Mouse (Mus musculus): ENCODE results near the gene Jpt1.

DNA sequence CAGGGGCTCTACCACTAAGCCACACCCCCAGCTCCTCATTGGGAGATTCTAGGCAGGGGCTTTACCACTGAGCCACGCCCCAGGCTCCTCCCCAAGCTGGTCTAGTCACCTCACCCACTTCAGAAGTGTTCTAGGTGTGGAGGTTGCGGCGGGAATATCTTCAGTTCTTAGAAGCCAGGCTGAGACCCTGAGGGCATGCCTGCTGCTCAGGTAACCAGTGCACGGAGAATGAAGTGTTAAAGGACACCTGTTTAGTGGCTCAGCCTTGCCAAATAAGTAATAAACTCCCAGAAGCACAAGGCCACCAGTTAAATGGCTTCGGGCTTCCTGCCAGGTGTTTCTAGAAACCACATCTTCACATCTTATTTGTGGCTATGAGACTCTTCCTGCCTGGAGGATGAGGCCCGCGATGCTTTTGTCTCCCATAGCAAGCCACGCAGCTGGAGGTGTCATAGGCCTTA, 62.4 kb downstream of the Jpt1 start:
- no peak for TF ChIP-seq POLR2A (IDR thresholded peaks at IDR 0.05; ENCODE audit: control insufficient read depth, low read depth, low read length)
- TF ChIP-seq CTCF (IDR thresholded peaks at IDR 0.05; ENCODE audit: control insufficient read depth, insufficient read depth, insufficient replicate concordance, low read depth, low read length), result no peak
